Mouse (Mus musculus) kidney, postnatal 10 days (tissue): ENCODE measurements around the gene Tal1.

Experiments used
- DNase-seq: peaks from one replicate; pipeline ENCODE4 v3.0.0; 2021; ENCODE audit warnings: mixed read lengths

Tal1 gene

GRCm38 (mm10) chr4:115056371-115056920, at the start of gene Tal1:
Tal1 (plus strand) TSS chr4:115056426.
- DNase-seq, result peak; percentile 71

- DNase-seq, result no peak
Measured at GRCm38 (mm10) chr4:115014276-115014675, 42.0 kb upstream of the Tal1 start.

DNA sequence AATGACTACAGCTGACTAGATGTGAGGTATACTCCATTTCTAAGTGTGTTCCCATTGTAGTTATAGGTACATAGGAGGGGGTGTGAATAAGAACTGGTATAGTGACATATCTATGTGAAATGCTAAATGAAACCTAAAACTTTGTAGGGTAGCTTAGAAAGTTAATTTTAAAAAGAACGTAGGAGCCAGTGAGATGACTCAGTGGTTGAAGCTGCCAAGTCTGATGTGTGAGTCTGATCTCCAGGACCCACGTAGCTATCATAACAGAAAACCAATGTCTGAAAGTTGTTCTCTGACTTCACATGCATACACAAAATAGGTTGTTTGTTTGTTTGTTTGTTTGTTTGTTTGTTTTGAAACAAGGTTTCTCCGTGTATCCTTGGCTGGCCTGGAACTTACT, 36.2 kb upstream of the Tal1 start:
- DNase-seq, result no peak

DNA sequence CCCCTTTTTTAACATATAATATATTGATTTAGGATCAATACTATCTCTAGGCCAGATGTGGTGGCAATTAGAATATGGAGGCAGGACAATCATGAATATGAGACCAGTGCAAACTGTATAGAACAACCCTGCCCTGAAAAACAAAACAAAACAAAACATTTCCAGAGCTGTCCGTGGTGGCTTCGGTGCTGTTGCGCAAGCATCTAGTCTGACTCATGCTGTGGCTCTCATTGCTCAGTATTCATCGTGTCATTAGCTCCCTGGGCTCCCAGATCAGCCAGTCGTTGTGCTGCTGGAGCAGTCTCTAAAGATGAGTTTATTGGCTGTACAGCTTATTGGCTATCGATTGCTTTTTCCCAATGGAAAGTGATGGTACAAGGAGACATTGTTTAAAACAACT, 21.2 kb upstream of the Tal1 start:
- no peak for DNase-seq

- DNase-seq, result peak; percentile 74
Measured at GRCm38 (mm10) chr4:115038242-115038641, 18.0 kb upstream of the Tal1 start.

DNA sequence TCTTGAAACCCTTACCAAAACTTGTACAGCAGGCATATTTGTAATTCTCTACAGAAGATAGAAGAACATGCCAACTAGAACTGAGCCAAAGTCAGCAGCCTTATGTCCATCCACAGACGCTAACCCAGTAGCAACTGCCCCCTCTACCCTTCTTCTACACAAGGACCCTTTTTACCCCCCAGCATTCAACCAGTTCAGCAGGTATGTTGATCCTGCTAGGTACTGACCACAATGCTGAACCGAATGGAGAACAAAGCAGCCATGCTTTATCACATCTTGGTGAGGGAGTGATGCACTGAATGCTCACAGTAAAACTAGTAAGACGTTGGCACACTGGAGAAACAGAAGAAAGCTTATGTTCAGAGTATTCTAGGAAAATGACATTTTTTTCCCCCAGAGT, 10.6 kb upstream of the Tal1 start:
- no peak for DNase-seq

DNA sequence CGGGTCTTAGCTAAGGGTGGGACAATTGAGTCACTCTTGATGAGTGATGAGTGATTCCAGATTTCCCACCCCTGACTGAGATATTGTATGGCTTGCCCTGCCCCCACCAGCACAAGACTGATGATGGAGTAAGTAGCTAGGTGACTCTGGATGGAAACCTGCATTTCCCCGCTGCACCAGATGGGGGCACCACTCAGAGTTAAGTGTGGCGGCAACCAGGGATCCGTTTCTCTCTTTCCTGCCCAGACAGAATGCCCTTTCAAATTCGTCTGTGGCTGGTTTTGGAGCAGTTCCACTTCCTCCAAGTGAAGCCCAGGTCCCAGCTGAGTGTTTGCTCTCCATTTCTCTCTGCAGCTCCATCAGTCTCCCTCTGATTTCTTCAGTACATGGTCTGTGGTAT, 8.5 kb upstream of the Tal1 start:
- peak; percentile 85 for DNase-seq

DNA sequence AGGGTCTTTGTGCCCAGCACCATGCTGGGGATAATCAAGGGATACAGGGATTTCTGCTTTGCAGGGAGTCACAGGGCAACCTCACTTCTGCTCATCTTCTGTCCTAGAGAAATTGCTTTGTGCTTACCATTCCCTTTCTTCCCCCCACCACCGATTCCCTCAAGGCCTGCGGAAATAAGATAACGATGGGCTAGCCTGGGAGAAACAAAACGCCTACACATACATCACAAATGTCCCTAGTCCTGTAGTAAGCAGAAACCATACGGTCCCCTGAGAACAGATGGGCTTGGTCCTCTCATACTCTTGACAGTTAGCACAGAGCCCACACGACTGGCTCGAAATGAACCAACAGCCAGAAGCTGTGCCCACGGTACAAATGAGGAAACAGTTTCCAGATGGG, 8.0 kb upstream of the Tal1 start:
- DNase-seq, result no peak

DNA sequence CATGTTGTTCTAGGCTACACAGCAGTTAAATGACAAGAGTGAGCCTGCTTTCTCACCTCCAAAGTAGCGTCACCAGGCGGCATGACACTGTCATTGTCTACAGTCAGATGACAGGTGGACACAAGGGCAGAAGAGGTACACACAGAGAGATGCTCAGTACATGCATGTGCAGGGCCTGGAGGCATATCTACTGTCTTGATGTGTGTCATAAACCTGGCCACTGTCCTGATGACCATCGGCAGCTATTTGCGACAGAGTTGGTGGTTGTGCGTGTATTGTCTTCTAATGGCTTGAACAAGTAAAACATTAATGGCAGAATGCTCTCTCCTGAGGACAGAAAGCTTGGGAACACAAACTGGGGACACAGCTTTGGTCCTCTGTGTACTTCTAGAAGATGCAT, 5.0 kb upstream of the Tal1 start:
- DNase-seq, result no peak

DNA sequence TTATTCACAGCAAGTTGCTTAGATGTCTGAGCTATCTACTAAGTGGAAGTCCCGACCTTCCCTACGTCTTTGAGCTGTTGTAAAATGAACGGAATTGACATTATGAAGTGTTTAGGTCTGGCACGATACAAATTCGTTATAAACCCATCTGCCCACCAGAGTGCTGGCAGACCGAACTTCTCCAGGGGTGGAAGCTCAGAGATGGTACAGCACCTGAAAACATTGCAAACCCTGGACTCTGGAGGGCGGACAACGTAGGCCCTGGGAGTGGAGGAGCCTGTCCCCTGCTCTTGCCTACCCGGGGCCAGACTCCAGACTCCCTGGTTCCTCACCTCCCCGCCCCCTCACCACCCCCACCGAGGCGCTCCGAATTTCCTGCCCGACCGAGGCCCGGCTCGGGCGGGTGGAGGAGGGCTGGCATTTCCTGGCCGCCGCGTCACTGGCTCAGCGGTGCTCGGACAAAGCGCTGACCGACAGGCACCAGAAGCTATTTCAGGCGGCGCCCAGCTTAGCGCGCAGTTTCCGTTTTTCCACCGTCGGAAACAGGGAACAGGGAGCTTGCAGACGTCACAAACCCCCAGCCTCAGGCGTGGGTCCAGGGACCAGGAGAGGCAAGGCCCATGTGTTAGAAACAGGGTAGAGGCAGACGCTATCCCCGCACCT, 3.8 kb upstream of the Tal1 start:
- peak; percentile 87 for DNase-seq

GRCm38 (mm10) chr4:115055044-115055443, 1.2 kb upstream of the Tal1 start:
- DNase-seq, result no peak

GRCm38 (mm10) chr4:115055691-115056090, 535 bp upstream of the Tal1 start:
- no peak for DNase-seq

DNA sequence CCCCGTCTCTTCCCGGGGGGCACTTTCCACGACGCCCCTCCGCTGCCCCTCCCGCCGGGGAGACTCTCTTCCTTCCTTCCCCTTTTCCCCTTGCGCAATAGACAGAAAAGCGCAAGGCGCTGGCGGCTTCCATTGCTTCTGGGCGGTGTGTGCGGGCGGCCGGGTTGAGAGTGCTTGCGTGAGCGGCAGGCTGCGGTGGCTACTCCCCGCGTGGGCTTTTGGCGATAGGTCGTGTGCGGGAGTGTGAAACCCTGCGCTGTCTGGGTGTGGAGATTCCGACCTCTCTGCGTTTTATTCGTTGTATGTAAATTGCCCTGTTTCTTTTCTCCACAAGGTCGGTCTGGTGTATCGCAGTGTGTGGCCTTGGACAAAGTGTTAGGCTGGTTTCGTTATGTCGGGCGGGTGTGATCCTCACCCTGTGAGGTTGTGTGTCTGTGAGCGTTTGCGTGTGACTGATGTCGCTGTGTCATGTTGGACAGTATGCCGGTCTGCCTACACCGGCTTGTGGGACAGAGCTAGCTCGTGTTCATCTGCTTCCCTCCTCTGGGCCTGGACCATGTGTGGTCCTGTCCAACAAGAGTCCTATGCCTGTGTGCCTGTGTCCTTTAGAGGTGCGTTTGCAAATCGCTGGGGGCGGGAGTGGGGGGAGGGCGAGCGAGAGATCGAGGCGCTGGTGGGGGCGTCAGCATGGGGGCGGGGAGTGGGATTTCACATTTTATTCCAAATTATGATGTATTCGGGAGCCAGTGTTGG, 871 bp downstream of the Tal1 start:
- peak; percentile 66 for DNase-seq

DNA sequence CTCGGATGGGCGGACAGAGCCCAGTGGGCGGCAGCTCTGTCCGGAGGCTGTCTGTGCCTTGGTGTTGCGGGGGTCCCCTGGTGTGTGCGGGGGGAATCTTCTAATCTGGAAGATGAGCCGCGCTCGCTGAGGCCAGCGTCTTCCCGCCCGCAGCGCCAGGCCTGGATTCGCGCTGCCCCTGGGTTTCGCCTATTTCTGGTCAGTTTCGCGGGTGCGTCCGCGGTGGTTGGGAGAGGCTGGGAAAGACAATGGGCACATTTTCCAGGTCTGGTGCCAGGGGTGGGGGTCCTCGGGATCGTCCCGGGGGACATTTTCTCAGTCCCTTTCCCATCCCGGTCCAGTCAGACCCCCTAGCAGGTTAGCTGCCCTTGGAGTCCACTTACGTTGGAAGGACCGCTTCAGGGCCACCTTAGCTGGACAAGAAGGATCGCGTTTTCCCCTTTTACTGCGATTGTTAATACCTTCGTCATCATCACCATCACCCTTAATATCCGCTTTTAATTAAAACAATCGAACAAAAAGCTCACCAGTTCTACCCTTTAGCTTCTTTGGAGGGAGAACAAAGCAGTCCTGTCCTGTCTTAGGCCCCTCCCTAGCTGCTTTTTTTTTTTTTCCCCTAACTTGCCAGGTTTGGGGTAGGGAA, 1.6 kb downstream of the Tal1 start:
- DNase-seq, result no peak

- DNase-seq, result peak; percentile 46
Measured at GRCm38 (mm10) chr4:115058317-115058761, 2.1 kb downstream of the Tal1 start.

GRCm38 (mm10) chr4:115058871-115059590, 2.8 kb downstream of the Tal1 start:
- peak; percentile 28 for DNase-seq

GRCm38 (mm10) chr4:115059871-115060270, 3.6 kb downstream of the Tal1 start:
- DNase-seq, result peak; percentile 46

DNA sequence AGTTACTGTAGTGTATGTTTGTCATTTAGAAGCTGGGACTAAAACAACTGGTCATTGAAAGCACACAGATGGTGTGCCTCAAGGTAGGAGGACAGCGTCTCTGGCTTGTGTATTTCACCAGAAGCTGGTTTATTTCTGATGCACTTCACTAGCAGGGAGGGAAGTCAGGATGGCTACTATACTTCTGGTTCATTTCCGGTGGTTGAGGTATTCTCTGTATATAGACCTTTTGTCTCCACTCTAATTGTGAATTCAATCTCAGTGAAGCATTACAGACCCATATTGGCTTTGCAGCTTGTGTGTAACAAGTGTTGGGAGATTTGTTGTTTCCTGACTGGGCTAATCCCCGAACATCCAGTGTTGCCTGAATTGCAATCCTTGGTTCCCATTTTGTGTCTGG, 4.5 kb downstream of the Tal1 start:
- no peak for DNase-seq

GRCm38 (mm10) chr4:115062540-115062874, 6.3 kb downstream of the Tal1 start:
- no peak for DNase-seq

DNA sequence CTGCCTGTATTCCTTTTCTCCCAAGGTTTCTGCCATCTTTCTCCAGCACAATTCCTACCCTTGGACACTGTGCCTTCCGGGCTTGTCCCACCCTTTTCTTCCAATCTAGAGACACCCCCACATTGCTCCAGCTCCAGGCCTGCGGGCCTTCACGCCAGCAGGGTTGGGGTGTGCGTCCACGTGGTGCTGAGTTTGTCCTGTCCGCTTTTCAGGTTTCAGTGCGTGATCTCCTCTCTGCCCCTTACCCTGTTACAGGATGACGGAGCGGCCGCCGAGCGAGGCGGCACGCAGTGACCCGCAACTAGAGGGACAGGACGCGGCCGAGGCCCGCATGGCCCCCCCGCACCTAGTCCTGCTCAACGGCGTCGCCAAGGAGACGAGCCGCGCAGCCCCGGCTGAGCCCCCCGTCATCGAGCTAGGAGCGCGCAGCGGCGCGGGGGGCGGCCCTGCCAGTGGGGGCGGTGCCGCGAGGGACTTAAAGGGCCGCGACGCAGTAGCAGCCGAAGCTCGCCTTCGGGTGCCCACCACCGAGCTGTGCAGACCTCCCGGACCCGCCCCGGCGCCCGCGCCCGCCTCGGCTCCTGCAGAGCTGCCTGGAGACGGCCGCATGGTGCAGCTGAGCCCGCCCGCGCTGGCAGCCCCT, 6.8 kb downstream of the Tal1 start:
- peak; percentile 70 for DNase-seq

DNA sequence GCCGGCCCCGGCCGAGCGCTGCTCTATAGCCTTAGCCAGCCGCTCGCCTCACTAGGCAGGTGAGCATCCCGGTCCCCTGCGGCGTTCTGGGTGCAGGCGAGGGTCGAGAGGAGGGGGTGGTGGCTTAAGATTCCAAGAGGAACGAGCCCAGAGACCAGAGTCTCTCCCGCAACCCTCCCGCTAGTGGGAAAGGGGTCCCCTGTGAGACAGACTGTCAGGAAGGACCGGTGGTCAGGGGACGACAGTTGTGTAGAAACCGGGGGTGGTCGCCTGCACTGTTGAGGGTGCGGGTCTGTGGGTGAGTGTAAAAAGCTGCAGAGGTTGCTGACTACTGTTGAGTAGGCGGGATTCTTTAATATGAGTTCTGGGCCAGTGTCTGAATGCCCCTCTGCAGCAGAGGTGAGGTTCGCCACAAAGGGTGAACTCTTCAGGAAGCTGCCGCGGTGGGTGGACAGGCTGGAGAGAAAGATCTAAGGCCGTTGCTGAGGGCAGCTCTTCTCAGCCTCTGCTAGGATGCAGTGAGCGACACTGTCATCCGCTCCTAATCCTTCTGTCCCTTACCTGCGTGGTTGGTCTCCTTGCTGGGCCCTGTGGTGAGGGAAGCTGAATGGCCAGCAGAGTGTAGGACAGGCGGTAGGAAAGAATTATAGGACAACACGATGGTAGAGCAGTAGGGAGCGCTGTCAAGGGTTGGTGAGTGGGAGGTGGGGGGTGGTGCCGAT, 7.5 kb downstream of the Tal1 start:
- DNase-seq, result no peak

DNA sequence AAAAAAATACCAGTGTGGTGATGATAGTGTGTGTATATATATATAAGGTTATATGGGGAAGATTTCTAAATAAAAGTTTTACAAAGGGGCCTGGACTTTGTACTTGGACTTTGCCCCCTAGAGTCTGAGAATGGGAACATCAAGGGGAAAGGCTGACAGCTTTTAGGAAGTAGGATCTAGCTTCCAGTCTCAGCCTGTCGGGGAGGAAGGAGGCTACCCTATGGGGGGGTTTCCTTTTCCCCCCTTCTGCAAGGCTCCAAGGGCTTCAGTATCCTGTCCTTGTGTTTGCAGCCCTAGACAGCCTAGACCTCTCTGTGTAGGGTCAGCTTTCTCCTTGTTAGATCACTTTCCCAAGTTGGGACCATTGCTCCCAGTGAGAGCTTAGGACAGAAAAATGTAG, 15.4 kb downstream of the Tal1 start:
- no peak for DNase-seq
